Mouse (Mus musculus) hindbrain, embryonic 12.5 days (tissue): ENCODE measurements around the gene Tspan5. TPM values are rescaled to one million over a fixed set of nuclear protein-coding genes. Genes with fewer than 3 reads are reported as not detected.

Experiments used
- ATAC-seq: fragments of 200-750 bp; cut with Nextera tagmentation; 2 replicates; pipeline ENCODE4 v1.8.0; 2017; ENCODE audit warnings: moderate TSS enrichment; ENCODE audit not compliant: low FRiP score
- H3K27ac ChIP-seq: fragments of 300-500 bp; sonication (generic); 2 replicates; pipeline ENCODE4 v1.5.1; 2016; ENCODE audit warnings: mild to moderate bottlenecking
- H3K27me3 ChIP-seq: fragments of 300-500 bp; sonication (generic); 2 replicates; pipeline ENCODE4 v1.6.1; 2016; ENCODE audit warnings: mild to moderate bottlenecking
- H3K36me3 ChIP-seq: fragments of 300-500 bp; sonication (generic); 2 replicates; pipeline ENCODE4 v1.6.1; 2016; ENCODE audit warnings: mild to moderate bottlenecking
- H3K4me1 ChIP-seq: fragments of 300-500 bp; sonication (generic); 2 replicates; pipeline ENCODE4 v1.6.1; 2016
- H3K4me2 ChIP-seq: fragments of 300-500 bp; sonication (generic); replicated peaks from 2 replicates; pipeline ENCODE4 v1.6.1; 2016; ENCODE audit warnings: mild to moderate bottlenecking
- H3K4me3 ChIP-seq: fragments of 300-500 bp; sonication (generic); 2 replicates; pipeline ENCODE4 v1.5.1; 2016; ENCODE audit warnings: mild to moderate bottlenecking
- H3K9ac ChIP-seq: fragments of 300-500 bp; sonication (generic); 2 replicates; pipeline ENCODE4 v1.6.1; 2016; ENCODE audit warnings: mild to moderate bottlenecking, moderate library complexity
- H3K9me3 ChIP-seq: fragments of 300-500 bp; sonication (generic); replicated peaks from 2 replicates; pipeline ENCODE4 v1.6.1; 2016; ENCODE audit warnings: mild to moderate bottlenecking
- WGBS: fragments of 180-500 bp; shearing (Covaris S2); methylation state at CpG from one replicate; pipeline ENCODE4 v1.1.7; 2016; 5-methylcytosine and 5-hydroxymethylcytosine counted together
- polyA plus RNA-seq: library from polyadenylated mRNA; unstranded; fragments of >200 nt; fragmentation: Nextera tagmentation; extraction: Ambion mirVana; gene quantifications from 2 replicates; pipeline ENCODE4 v1.2.1, GENCODE M21; 2016

The Tspan5 gene
- polyA plus RNA-seq, 1 experiment from 2014 or later = 74.6 TPM

GRCm38 (mm10) chr3:138760685-138761119, 18.7 kb downstream of the Tspan5 start:
- no peaks in the 10 kb centered on the region for H3K27me3 ChIP-seq
- no peak overlapping the region for H3K9ac ChIP-seq
- ATAC-seq = no peak
- no peak overlapping the region for H3K4me3 ChIP-seq
- WGBS = 78% methylated on average over 11 of the region's 11 CpGs
- H3K36me3 ChIP-seq = no peaks in the 10 kb centered on the region
- H3K4me1 ChIP-seq = peaks cover 13% of the 10 kb centered on the region; the same call in 1 of the 2 replicates
- H3K27ac ChIP-seq = no peak overlapping the region
- no peaks in the 10 kb centered on the region for H3K9me3 ChIP-seq
- H3K4me2 ChIP-seq = no peak overlapping the region

- WGBS = 95% methylated on average over 13 of the region's 13 CpGs
- no peak for ATAC-seq
Observed at GRCm38 (mm10) chr3:138761531-138761930, 19.5 kb downstream of the Tspan5 start.

DNA sequence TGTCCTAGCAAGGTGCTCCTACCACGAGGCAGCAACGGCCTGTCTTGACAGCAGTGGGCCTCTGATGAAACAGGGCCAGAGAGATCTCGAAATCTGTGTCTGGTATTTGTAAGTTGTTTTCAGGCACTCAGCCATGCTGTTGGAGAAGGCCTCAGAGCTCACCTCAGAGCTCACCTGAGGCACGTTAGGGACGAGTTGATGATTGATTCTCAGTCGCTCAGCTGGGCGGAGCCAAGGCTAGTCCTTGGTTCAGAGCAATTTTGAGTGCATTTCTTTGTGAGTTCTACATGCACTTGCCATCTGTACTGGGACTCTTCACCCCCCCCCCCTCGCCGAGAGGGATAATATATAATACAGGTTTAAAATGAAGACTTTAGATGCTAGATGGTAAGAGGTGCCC, 21.9 kb downstream of the Tspan5 start:
- H3K27me3 ChIP-seq = no peaks in the 10 kb centered on the region
- WGBS = 90% methylated on average over 9 of the region's 9 CpGs
- no peak overlapping the region for H3K4me3 ChIP-seq
- H3K9me3 ChIP-seq = no peaks in the 10 kb centered on the region
- H3K36me3 ChIP-seq = no peaks in the 10 kb centered on the region
- H3K27ac ChIP-seq = no peak overlapping the region
- no peak overlapping the region for H3K4me2 ChIP-seq
- H3K4me1 ChIP-seq = peaks cover 18% of the 10 kb centered on the region
- ATAC-seq = no peak
- no peak overlapping the region for H3K9ac ChIP-seq

More at GRCm38 (mm10) chr3:138761531-138761930, 19.5 kb downstream of the Tspan5 start:
- H3K27me3 ChIP-seq = no peaks in the 10 kb centered on the region
- no peak overlapping the region for H3K27ac ChIP-seq
- no peaks in the 10 kb centered on the region for H3K9me3 ChIP-seq
- no peaks in the 10 kb centered on the region for H3K36me3 ChIP-seq
- H3K4me3 ChIP-seq = no peak overlapping the region
- H3K9ac ChIP-seq = no peak overlapping the region
- H3K4me2 ChIP-seq = no peak overlapping the region
- peaks cover 13% of the 10 kb centered on the region; the same call in 1 of the 2 replicates for H3K4me1 ChIP-seq

GRCm38 (mm10) chr3:138764782-138765181, 22.8 kb downstream of the Tspan5 start:
- ATAC-seq = no peak
- no peaks in the 10 kb centered on the region for H3K27me3 ChIP-seq
- H3K9ac ChIP-seq = no peak overlapping the region
- no peak overlapping the region for H3K27ac ChIP-seq
- H3K4me2 ChIP-seq = no peak overlapping the region
- H3K4me1 ChIP-seq = peaks cover 21% of the 10 kb centered on the region
- WGBS = 80% methylated on average over 3 of the region's 3 CpGs
- no peak overlapping the region for H3K4me3 ChIP-seq
- H3K9me3 ChIP-seq = no peaks in the 10 kb centered on the region
- no peaks in the 10 kb centered on the region for H3K36me3 ChIP-seq

DNA sequence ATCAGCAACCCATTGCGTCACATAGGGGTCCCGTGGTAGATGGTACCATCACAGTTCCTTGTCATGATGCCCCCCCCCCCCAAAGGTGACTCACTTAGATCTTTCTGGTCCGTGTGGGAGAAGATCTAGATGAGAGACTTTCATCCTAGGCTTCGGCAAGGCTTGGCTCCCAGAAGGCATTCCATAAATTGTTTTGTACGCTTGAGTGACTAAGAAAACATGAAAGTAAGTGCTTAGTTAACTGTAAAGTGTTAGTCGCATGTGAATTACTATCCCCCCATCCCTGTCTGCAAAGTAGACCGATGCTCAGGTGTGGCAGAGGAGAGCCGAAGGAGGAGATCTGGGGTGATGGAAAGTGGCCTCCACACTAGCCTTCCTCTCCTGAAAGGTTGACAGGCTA, 25.0 kb downstream of the Tspan5 start:
- H3K27ac ChIP-seq = no peak overlapping the region
- peaks cover 25% of the 10 kb centered on the region for H3K4me1 ChIP-seq
- no peak overlapping the region for H3K9ac ChIP-seq
- H3K4me3 ChIP-seq = no peak overlapping the region
- WGBS = 75% methylated on average over 8 of the region's 8 CpGs
- H3K36me3 ChIP-seq = no peaks in the 10 kb centered on the region
- H3K4me2 ChIP-seq = no peak overlapping the region
- H3K27me3 ChIP-seq = no peaks in the 10 kb centered on the region
- no peak for ATAC-seq
- H3K9me3 ChIP-seq = no peaks in the 10 kb centered on the region

DNA sequence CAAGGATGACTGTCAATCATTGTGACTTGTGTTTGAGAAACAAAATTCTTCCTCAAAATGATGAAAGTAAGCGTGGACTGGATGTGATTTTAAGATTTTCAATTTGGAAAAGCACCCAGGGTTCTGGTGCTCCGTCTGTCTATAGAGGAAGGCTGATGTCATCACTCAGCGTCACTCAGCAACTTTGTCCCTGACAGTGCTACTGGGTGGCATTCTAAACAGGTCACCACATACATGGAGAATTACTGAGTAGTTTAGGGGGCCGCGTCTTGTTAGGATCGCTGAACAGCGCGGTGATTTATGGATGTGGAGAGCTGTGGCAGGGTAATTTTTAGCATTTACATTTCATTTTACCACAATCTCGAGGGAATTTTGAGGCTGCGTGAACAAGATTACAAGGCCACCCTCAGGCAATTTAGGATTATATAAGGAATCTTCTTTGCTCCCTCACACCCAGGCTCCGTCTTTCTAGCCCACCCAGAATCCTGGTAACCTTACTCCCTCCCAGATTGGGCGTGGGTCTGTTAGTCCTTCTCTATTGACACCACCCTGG, 26.6 kb downstream of the Tspan5 start:
- Histone ChIP-seq H3K4me2 (no peak overlapping the region), H3K36me3 (no peaks in the 10 kb centered on the region), H3K9ac (no peak overlapping the region), H3K9me3 (no peaks in the 10 kb centered on the region), H3K4me3 (no peak overlapping the region), H3K27ac (no peak overlapping the region), H3K27me3 (no peaks in the 10 kb centered on the region), H3K4me1 (peaks cover 27% of the 10 kb centered on the region)
- ATAC-seq = no peak; the same call in 1 of the 2 replicates
- WGBS = 65% methylated on average over 12 of the region's 12 CpGs

- no peak overlapping the region for H3K4me3 ChIP-seq
- no peak overlapping the region for H3K27ac ChIP-seq
- H3K4me1 ChIP-seq = peaks cover 31% of the 10 kb centered on the region
- WGBS = 72% methylated on average over 10 of the region's 10 CpGs
- H3K9ac ChIP-seq = no peak overlapping the region
- no peaks in the 10 kb centered on the region for H3K36me3 ChIP-seq
- H3K9me3 ChIP-seq = no peaks in the 10 kb centered on the region
- no peak overlapping the region for H3K4me2 ChIP-seq
- ATAC-seq = no peak
- no peaks in the 10 kb centered on the region for H3K27me3 ChIP-seq
Observed at GRCm38 (mm10) chr3:138770650-138771331, 28.8 kb downstream of the Tspan5 start.

- H3K4me1 ChIP-seq = peaks cover 33% of the 10 kb centered on the region
Observed at GRCm38 (mm10) chr3:138771549-138772333, 29.7 kb downstream of the Tspan5 start.

GRCm38 (mm10) chr3:138773871-138774606, 32.0 kb downstream of the Tspan5 start:
- H3K27ac ChIP-seq = 0 out of 2 replicates have a peak overlapping the region, but pooled peaks have one; percentile 1
- ATAC-seq = no peak
- H3K4me1 ChIP-seq = peaks cover 37% of the 10 kb centered on the region
- WGBS = 67% methylated on average over 9 of the region's 9 CpGs
- H3K9ac ChIP-seq = no peak overlapping the region
- no peak overlapping the region for H3K4me3 ChIP-seq
- H3K4me2 ChIP-seq = no peak overlapping the region
- H3K36me3 ChIP-seq = no peaks in the 10 kb centered on the region
- H3K9me3 ChIP-seq = no peaks in the 10 kb centered on the region
- no peaks in the 10 kb centered on the region for H3K27me3 ChIP-seq

More at GRCm38 (mm10) chr3:138771549-138772333, 29.7 kb downstream of the Tspan5 start:
- Histone ChIP-seq H3K27me3 (no peaks in the 10 kb centered on the region), H3K27ac (no peak overlapping the region), H3K9ac (no peak overlapping the region), H3K4me3 (no peak overlapping the region), H3K9me3 (no peaks in the 10 kb centered on the region), H3K36me3 (no peaks in the 10 kb centered on the region), H3K4me2 (no peak overlapping the region)
- WGBS = 82% methylated on average over 12 of the region's 12 CpGs
- no peak for ATAC-seq

- Histone ChIP-seq H3K27ac (no peak overlapping the region), H3K4me1 (peaks cover 38% of the 10 kb centered on the region), H3K9ac (no peak overlapping the region), H3K4me2 (no peak overlapping the region), H3K9me3 (no peaks in the 10 kb centered on the region), H3K4me3 (no peak overlapping the region), H3K36me3 (no peaks in the 10 kb centered on the region), H3K27me3 (no peaks in the 10 kb centered on the region)
- WGBS = 80% methylated on average over 4 of the region's 4 CpGs
- ATAC-seq = no peak
Observed at GRCm38 (mm10) chr3:138774607-138774943, 32.6 kb downstream of the Tspan5 start.

DNA sequence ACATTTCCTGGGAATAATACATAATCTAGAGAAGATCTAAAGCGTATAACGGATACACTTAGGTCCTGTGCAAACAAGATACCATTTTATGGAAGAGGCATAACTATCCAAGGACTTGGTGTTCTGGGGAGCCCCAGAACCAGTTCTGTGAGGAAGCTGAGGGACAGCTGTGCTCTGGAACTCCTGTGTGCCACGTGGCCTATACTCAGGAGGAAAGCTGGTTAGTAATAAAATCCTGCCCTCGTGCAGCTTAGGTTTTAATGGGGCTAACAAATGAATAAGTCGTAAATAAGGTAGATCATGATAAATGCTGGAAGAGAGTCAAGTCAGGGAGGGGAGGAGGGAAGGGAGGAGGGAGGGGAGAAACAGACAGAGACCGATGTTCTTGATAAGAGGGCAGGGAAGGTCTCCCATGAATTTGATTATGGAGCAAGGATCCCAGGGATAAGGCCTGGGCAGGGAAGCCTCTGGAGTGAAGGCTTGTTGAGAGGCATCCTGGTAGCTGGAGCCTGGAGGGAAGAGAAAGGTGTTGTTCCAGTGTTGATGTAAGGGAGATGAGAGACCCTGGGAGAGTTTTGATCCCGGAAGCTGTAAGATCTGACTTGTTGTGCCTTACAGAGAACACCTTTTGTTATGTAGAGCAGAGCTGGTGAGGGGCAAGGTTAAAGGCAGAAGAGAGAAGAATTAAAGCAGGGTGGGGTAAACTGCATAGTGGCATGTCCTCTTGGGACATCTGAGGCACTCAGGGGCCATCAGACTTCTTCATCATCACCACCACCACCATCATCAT, 34.1 kb downstream of the Tspan5 start:
- H3K27ac ChIP-seq = no peak overlapping the region
- ATAC-seq = no peak
- peaks cover 35% of the 10 kb centered on the region for H3K4me1 ChIP-seq
- H3K4me2 ChIP-seq = no peak overlapping the region
- H3K36me3 ChIP-seq = no peaks in the 10 kb centered on the region
- no peaks in the 10 kb centered on the region for H3K9me3 ChIP-seq
- H3K4me3 ChIP-seq = no peak overlapping the region
- no peaks in the 10 kb centered on the region for H3K27me3 ChIP-seq
- no peak overlapping the region for H3K9ac ChIP-seq
- WGBS = 76% methylated on average over 7 of the region's 7 CpGs
